Mouse (Mus musculus): ENCODE measurements around the gene Ogdh.
"Not testable (repeated sequence)": the region's sequence is repeated elsewhere in the genome, so short reads cannot be mapped to it uniquely, and the experiment has no call there.

GRCm38 (mm10) chr11:6367986-6368385 lies 76.6 kb downstream of the Ogdh start:
- TF ChIP-seq CTCF, EP300 (IDR thresholded peaks at IDR 0.05; ENCODE audit: low read depth): not testable (repeated sequence)
